ENCODE assay signal across 8 mouse cellular contexts in the genomic region with DNA sequence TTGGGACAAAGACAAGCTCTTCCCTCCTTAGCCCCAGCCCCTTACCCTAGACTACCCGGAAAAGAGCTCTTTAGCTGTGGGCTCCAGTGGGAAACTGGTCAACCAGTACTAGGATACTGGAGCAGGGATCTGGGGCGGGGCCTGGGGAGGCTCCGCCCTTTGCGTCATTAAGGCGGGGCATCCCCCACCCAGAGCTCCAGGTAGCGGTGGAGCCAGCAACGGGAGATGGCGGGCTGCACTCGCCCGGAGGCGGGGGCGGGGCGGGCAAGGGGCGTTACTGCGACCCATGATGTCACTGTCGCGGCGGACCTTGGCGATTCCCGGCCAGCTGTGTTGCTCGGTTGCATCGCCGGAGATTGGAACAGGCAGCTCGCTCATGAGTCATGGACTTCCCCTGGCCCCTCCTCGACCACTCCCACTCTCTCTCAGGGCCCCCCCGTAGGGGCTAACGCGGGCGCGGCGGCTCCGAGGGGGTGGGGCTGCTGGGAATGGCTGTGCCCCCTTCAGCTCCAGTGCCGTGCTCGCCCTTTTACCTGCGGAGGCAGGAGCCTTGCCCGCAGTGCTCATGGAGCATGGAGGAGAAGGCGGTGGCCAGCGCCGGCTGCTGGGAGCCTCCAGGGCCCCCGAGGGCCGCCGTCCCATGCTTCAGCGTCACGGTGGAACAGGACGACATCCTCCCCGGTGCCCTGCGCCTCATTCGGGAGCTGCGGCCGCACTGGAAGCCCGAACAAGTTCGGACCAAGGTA. TPM values are rescaled to one million over a fixed set of nuclear protein-coding genes. Genes with fewer than 3 reads are reported as not detected.
DNase-seq lines count a peak whose midpoint lies in the region; ATAC-seq and TF ChIP-seq lines count a peak whose summit lies in the region.

A gene (plus strand): TSS at position 297 of the 746 bp plus-strand sequence.

- no peak for TF ChIP-seq CTCF in C2C12 (IDR thresholded peaks at IDR 0.05; ENCODE audit: control insufficient read depth, insufficient read depth, insufficient read length)
- no peak for TF ChIP-seq CTCF in thymus, adult 2 months (IDR thresholded peaks at IDR 0.05; ENCODE audit: borderline replicate concordance, control insufficient read depth, extremely low read depth, insufficient read depth, low read length, poor library complexity)

- H3K79me3 ChIP-seq in C2C12 (ENCODE audit: low read depth), result no peaks in the 10 kb centered on the region

- DNase-seq in brain, adult 2 months (ENCODE audit: low read depth, low spot score), result peak; percentile 66
- peak; percentile 90 for DNase-seq in forebrain, embryonic 11.5 days (ENCODE audit: low spot score)
- peak; percentile 83 to 92 for DNase-seq in kidney, postnatal 25 days
- peak; percentile 55 for DNase-seq in thymus, adult 2 months

- H3ac ChIP-seq in C2C12 (ENCODE audit: control insufficient read depth, insufficient read length, low read depth), result peak within 1 kb of the TSS; percentile 37

- H3K4me1 ChIP-seq in forebrain, embryonic 11.5 days (replicated peaks; ENCODE audit: control insufficient read depth, insufficient read depth, low read length), result peaks cover 14% of the 10 kb centered on the region
- H3K4me1 ChIP-seq in heart, embryonic 15.5 days (replicated peaks), result peaks cover 33% of the 10 kb centered on the region
- peaks cover 37% of the 10 kb centered on the region for H3K4me1 ChIP-seq in liver, embryonic 15.5 days (replicated peaks)
- H3K4me1 ChIP-seq in neural tube, embryonic 13.5 days (replicated peaks), result peaks cover 25% of the 10 kb centered on the region
- H3K4me1 ChIP-seq in thymus, adult 2 months (replicated peaks; ENCODE audit: control insufficient read depth, insufficient read depth, low read length), result peaks cover 13% of the 10 kb centered on the region

- no peaks in the 10 kb centered on the region for H3K9me3 ChIP-seq in forebrain, embryonic 11.5 days (ENCODE audit: control insufficient read depth, low read length)
- no peaks in the 10 kb centered on the region for H3K9me3 ChIP-seq in heart, embryonic 15.5 days (replicated peaks)
- no peaks in the 10 kb centered on the region for H3K9me3 ChIP-seq in liver, embryonic 15.5 days (replicated peaks)
- H3K9me3 ChIP-seq in neural tube, embryonic 13.5 days, result no peaks in the 10 kb centered on the region

- peak within 1 kb of the TSS; percentile 97 for H3K4me2 ChIP-seq in forebrain, embryonic 11.5 days (ENCODE audit: low read depth, low read length, severe bottlenecking)
- peak within 1 kb of the TSS; percentile 99 for H3K4me2 ChIP-seq in heart, embryonic 15.5 days
- peak within 1 kb of the TSS; percentile 74 for H3K4me2 ChIP-seq in liver, embryonic 15.5 days
- peak within 1 kb of the TSS; percentile 87 for H3K4me2 ChIP-seq in neural tube, embryonic 13.5 days

- peak; percentile 74 for ATAC-seq in forebrain, embryonic 11.5 days (replicated peaks; ENCODE audit: low FRiP score)
- peak; percentile 65 for ATAC-seq in heart, embryonic 15.5 days (replicated peaks; ENCODE audit: insufficient number of reproducible peaks, insufficient read depth, low FRiP score, low read depth)
- peak; percentile 59 for ATAC-seq in liver, embryonic 15.5 days (ENCODE audit: insufficient read depth)
- ATAC-seq in neural tube, embryonic 13.5 days (ENCODE audit: low read depth), result peak; percentile 70

- WGBS in forebrain, embryonic 11.5 days, result under 1% methylated on average over 51 of the region's 52 CpGs
- WGBS in heart, embryonic 15.5 days, result under 1% methylated on average over 45 of the region's 52 CpGs
- under 1% methylated on average over 52 of the region's 52 CpGs for WGBS in liver, embryonic 15.5 days (ENCODE audit: insufficient replicate concordance)
- under 1% methylated on average over 52 of the region's 52 CpGs for WGBS in neural tube, embryonic 13.5 days
- WGBS in thymus, adult 2 months, result 3% methylated on average over 51 of the region's 52 CpGs

- no peak within 1 kb of the TSS for H3K4me3 ChIP-seq in C2C12 (ENCODE audit: insufficient read depth, poor library complexity, severe bottlenecking)
- peak within 1 kb of the TSS; percentile 62 for H3K4me3 ChIP-seq in forebrain, embryonic 11.5 days (ENCODE audit: low read depth, low read length)
- H3K4me3 ChIP-seq in heart, embryonic 15.5 days, result peak within 1 kb of the TSS; percentile 65
- H3K4me3 ChIP-seq in liver, embryonic 15.5 days (replicated peaks), result peak within 1 kb of the TSS; percentile 55
- peak within 1 kb of the TSS; percentile 60 for H3K4me3 ChIP-seq in neural tube, embryonic 13.5 days
- peak within 1 kb of the TSS; percentile 57 for H3K4me3 ChIP-seq in thymus, adult 2 months (ENCODE audit: control insufficient read depth, insufficient read depth, low read length)

- H3K79me2 ChIP-seq in C2C12 (ENCODE audit: control insufficient read depth, insufficient read depth), result no peaks in the 10 kb centered on the region

- no peaks in the 10 kb centered on the region for H3K36me3 ChIP-seq in C2C12 (ENCODE audit: control insufficient read depth, insufficient read depth)
- no peaks in the 10 kb centered on the region for H3K36me3 ChIP-seq in forebrain, embryonic 11.5 days (ENCODE audit: control insufficient read depth, insufficient read depth, low read length)
- no peaks in the 10 kb centered on the region for H3K36me3 ChIP-seq in heart, embryonic 15.5 days
- no peaks in the 10 kb centered on the region for H3K36me3 ChIP-seq in liver, embryonic 15.5 days (replicated peaks)
- H3K36me3 ChIP-seq in neural tube, embryonic 13.5 days, result no peaks in the 10 kb centered on the region
- H3K36me3 ChIP-seq in thymus, adult 2 months (ENCODE audit: control insufficient read depth, insufficient read depth, low read length), result no peaks in the 10 kb centered on the region

- peak within 1 kb of the TSS; percentile 63 for H3K9ac ChIP-seq in forebrain, embryonic 11.5 days (ENCODE audit: low read length)
- peak within 1 kb of the TSS; percentile 50 for H3K9ac ChIP-seq in heart, embryonic 15.5 days
- H3K9ac ChIP-seq in liver, embryonic 15.5 days, result peak within 1 kb of the TSS; percentile 49
- H3K9ac ChIP-seq in neural tube, embryonic 13.5 days, result peak within 1 kb of the TSS; percentile 73

- H3K27me3 ChIP-seq in C2C12 (ENCODE audit: control insufficient read depth, insufficient read depth, insufficient read length), result peaks cover 80% of the 10 kb centered on the region
- H3K27me3 ChIP-seq in forebrain, embryonic 11.5 days (ENCODE audit: control insufficient read depth, insufficient read depth, low read length), result peaks cover 21% of the 10 kb centered on the region
- peaks cover 46% of the 10 kb centered on the region for H3K27me3 ChIP-seq in heart, embryonic 15.5 days
- H3K27me3 ChIP-seq in liver, embryonic 15.5 days, result peaks cover 39% of the 10 kb centered on the region
- H3K27me3 ChIP-seq in neural tube, embryonic 13.5 days, result peaks cover 33% of the 10 kb centered on the region
- peaks cover 14% of the 10 kb centered on the region for H3K27me3 ChIP-seq in thymus, adult 2 months (ENCODE audit: control insufficient read depth, insufficient read depth, low read length)

- TF ChIP-seq POLR2A in thymus, adult 2 months (IDR thresholded peaks at IDR 0.05; ENCODE audit: control insufficient read depth, extremely low read depth, insufficient read depth, low read length, poor library complexity), result no peak

- no peak within 1 kb of the TSS for H3K27ac ChIP-seq in forebrain, embryonic 11.5 days (ENCODE audit: low read depth, low read length)
- H3K27ac ChIP-seq in heart, embryonic 15.5 days, result no peak within 1 kb of the TSS
- peak within 1 kb of the TSS; percentile 65; the same call in 1 of the 2 replicates for H3K27ac ChIP-seq in liver, embryonic 15.5 days (replicated peaks)
- peak within 1 kb of the TSS; percentile 3; the same call in 1 of the 2 replicates for H3K27ac ChIP-seq in neural tube, embryonic 13.5 days (replicated peaks)
- no peak within 1 kb of the TSS for H3K27ac ChIP-seq in thymus, adult 2 months (ENCODE audit: control insufficient read depth, insufficient read depth, low read length)

TF ChIP-seq in C2C12, 6 proteins besides CTCF, POLR2A, EP300 and RAD21:
- TF ChIP-seq MYOG (IDR thresholded peaks at IDR 0.05; ENCODE audit: control insufficient read depth, extremely low read depth, insufficient read length) (no peak), MYOD1 (IDR thresholded peaks at IDR 0.05; ENCODE audit: control insufficient read depth, insufficient read length, low read depth) (no peak), MAX (IDR thresholded peaks at IDR 0.05) (no peak), FOSL1 (IDR thresholded peaks at IDR 0.05; ENCODE audit: insufficient read depth, low read length, poor library complexity, severe bottlenecking) (no peak), USF1 (IDR thresholded peaks at IDR 0.05; ENCODE audit: low read depth) (no peak), CEBPB (IDR thresholded peaks at IDR 0.05; ENCODE audit: low read depth) (no peak)
TF ChIP-seq in C2C12: peak in this region for 0.

RNA-seq across cellular contexts. Expression of the gene that starts here (rescaled TPM):
- polyA plus RNA-seq in C2C12 (2012; fragmentation: generic; extraction: Trizol), result not detected
- 1.8 and 2.7 TPM in 2 replicates for polyA plus RNA-seq in forebrain, embryonic 11.5 days (2014; fragmentation: Nextera tagmentation; extraction: Ambion mirVana)
- polyA plus RNA-seq in heart, embryonic 15.5 days (2015; fragmentation: Nextera tagmentation; extraction: Ambion mirVana), result 1.3 and 1.5 TPM in 2 replicates
- 11.3 and 14.2 TPM in 2 replicates for polyA plus RNA-seq in liver, embryonic 15.5 days (2015; fragmentation: Nextera tagmentation; extraction: Ambion mirVana)
- 10.1 and 10.2 TPM in 2 replicates for polyA plus RNA-seq in neural tube, embryonic 13.5 days (2015; fragmentation: Nextera tagmentation; extraction: Ambion mirVana)
- 0.18 and 0.80 TPM in 2 replicates for polyA plus RNA-seq in thymus, adult 2 months (2012; rRNA removed)

Comparison
In these comparisons a context has a peak if more than half of its experiments do, and no peak if none do; other contexts are left out.
1. Peak in DNase-seq and H3K4me3 ChIP-seq in thymus, adult 2 months; RNA of the gene not detected or under 1 TPM.
2. H3K27ac ChIP-seq: peak in liver, embryonic 15.5 days (single experiment) and neural tube, embryonic 13.5 days (single experiment); none in forebrain, embryonic 11.5 days (single experiment), heart, embryonic 15.5 days (single experiment) and thymus, adult 2 months (single experiment).
3. Peak in every context shown above with its lines, with median percentiles within 50 percentile points of each other: DNase-seq, ATAC-seq, H3K4me2 ChIP-seq and H3K9ac ChIP-seq.